In the genomic region with DNA sequence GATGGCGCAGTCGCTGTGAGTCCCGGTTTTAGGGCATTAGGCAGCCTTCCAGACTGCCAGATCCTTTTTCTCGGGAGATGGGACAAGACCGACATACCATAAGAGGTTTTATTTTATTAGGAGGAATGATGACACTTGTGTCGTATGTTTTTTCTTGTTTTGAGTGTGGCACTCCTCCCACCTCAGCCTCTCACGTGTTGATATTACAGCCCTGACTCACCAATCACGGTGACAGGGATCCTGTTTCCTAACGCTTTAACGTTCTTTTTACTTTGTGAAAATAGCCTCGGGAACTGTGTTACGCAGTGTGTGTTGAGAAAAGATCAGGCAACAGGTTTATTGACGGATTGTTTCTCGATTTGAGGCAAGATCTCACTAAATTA, we compare ENCODE assay signal across 8 mouse cellular contexts. TPM values are rescaled to one million over a fixed set of nuclear protein-coding genes. Genes with fewer than 3 reads are reported as not detected.
DNase-seq lines count a peak whose midpoint lies in the region; ATAC-seq and TF ChIP-seq lines count a peak whose summit lies in the region.

No protein-coding gene starts in this region.

- no peaks in the 10 kb centered on the region for H3K27me3 ChIP-seq in hindbrain, embryonic 16.5 days (replicated peaks; ENCODE audit: control insufficient read depth, insufficient read depth, low read length)
- no peaks in the 10 kb centered on the region for H3K27me3 ChIP-seq in lung, postnatal 0 days (replicated peaks; ENCODE audit: insufficient read depth, low read length)
- H3K27me3 ChIP-seq in splenic B cell, adult 2 months (ENCODE audit: control insufficient read depth, insufficient read depth, low read length, poor library complexity, severe bottlenecking), result no peaks in the 10 kb centered on the region

- peak overlapping the region; percentile 82 for H3K4me3 ChIP-seq in embryonic fibroblast, embryonic 13.5 days (ENCODE audit: insufficient read depth, low read length)
- H3K4me3 ChIP-seq in hindbrain, embryonic 16.5 days (ENCODE audit: low read length), result peak overlapping the region; percentile 99
- peak overlapping the region; percentile 98 for H3K4me3 ChIP-seq in lung, postnatal 0 days (ENCODE audit: low read depth, low read length)

- H3K4me1 ChIP-seq in embryonic fibroblast, embryonic 13.5 days (ENCODE audit: control insufficient read depth, insufficient read depth, low read length), result peaks cover 14% of the 10 kb centered on the region
- peaks cover 16% of the 10 kb centered on the region for H3K4me1 ChIP-seq in hindbrain, embryonic 16.5 days (ENCODE audit: control insufficient read depth, insufficient read depth, low read depth, low read length)
- H3K4me1 ChIP-seq in lung, postnatal 0 days (ENCODE audit: insufficient read depth, low read depth, low read length), result peaks cover 6% of the 10 kb centered on the region; the same call in 1 of the 2 replicates

- no peak for TF ChIP-seq POLR2A in embryonic fibroblast, embryonic 13.5 days (IDR thresholded peaks at IDR 0.05; ENCODE audit: low read depth, low read length)

- H3K27ac ChIP-seq in embryonic fibroblast, embryonic 13.5 days (ENCODE audit: insufficient read depth, low read length), result peak overlapping the region; percentile 11; the same call in 1 of the 2 replicates
- H3K27ac ChIP-seq in hindbrain, embryonic 16.5 days (ENCODE audit: low read depth, low read length), result peak overlapping the region; percentile 88
- peak overlapping the region; percentile 95 for H3K27ac ChIP-seq in lung, postnatal 0 days (ENCODE audit: low read length)

- H3K9ac ChIP-seq in hindbrain, embryonic 16.5 days (ENCODE audit: low read depth, low read length), result peak overlapping the region; percentile 94
- peak overlapping the region; percentile 94 for H3K9ac ChIP-seq in lung, postnatal 0 days (replicated peaks; ENCODE audit: low read depth)

- peak; percentile 38 for DNase-seq in layer of hippocampus, adult 9-11 months
- DNase-seq in layer of hippocampus, postnatal 10 days (ENCODE audit: low spot score in 2 of 2), result no peak
- DNase-seq in R1 (ENCODE audit: low read depth, low spot score), result peak; percentile 49
- DNase-seq in lung, postnatal 0 days (ENCODE audit: low spot score), result peak; percentile 88
- peak; percentile 48 for DNase-seq in splenic B cell, adult 2 months (ENCODE audit: low read depth, low spot score)
- DNase-seq in layer of hippocampus, postnatal 14 days (ENCODE audit: low spot score in 2 of 2), result no peak

- no peak for TF ChIP-seq CTCF in embryonic fibroblast, embryonic 13.5 days (IDR thresholded peaks at IDR 0.05; ENCODE audit: borderline replicate concordance, insufficient read depth, low read length)
- TF ChIP-seq CTCF in lung, postnatal 0 days (IDR thresholded peaks at IDR 0.05), result no peak

- peak overlapping the region; percentile 87 for H3K4me2 ChIP-seq in hindbrain, embryonic 16.5 days (ENCODE audit: low read length)
- peak overlapping the region; percentile 68 for H3K4me2 ChIP-seq in lung, postnatal 0 days (replicated peaks; ENCODE audit: low read depth, low read length)

- H3K9me3 ChIP-seq in hindbrain, embryonic 16.5 days (ENCODE audit: control insufficient read depth, low read length), result no peaks in the 10 kb centered on the region
- no peaks in the 10 kb centered on the region for H3K9me3 ChIP-seq in lung, postnatal 0 days (ENCODE audit: low read length)

- H3K36me3 ChIP-seq in hindbrain, embryonic 16.5 days (ENCODE audit: control insufficient read depth, insufficient read depth, low read length), result peaks cover 18% of the 10 kb centered on the region
- peaks cover 23% of the 10 kb centered on the region for H3K36me3 ChIP-seq in lung, postnatal 0 days (ENCODE audit: insufficient read depth, low read length)
- H3K36me3 ChIP-seq in splenic B cell, adult 2 months (ENCODE audit: control insufficient read depth, insufficient read depth, low read length, poor library complexity, severe bottlenecking), result peaks cover 16% of the 10 kb centered on the region

- 6% methylated on average over 14 of the region's 14 CpGs for WGBS in hindbrain, embryonic 16.5 days
- 6% methylated on average over 14 of the region's 14 CpGs for WGBS in lung, postnatal 0 days

- no peak for TF ChIP-seq EP300 in lung, postnatal 0 days (IDR thresholded peaks at IDR 0.05)

- ATAC-seq in hindbrain, embryonic 16.5 days, result no peak
- ATAC-seq in lung, postnatal 0 days, result peak; percentile 46

RNA-seq across cellular contexts. Expression of gene Zbtb11, which starts 1.2 kb away (rescaled TPM):
- 10 to 100 TPM; 30.3 to 32.1 TPM for total RNA-seq in layer of hippocampus, postnatal 10 days (2021)
- polyA plus RNA-seq in embryonic fibroblast, embryonic 13.5 days (2011; ENCODE audit: insufficient read length, low read depth, missing spikeins), result 15.5 and 15.9 TPM in 2 replicates
- polyA plus RNA-seq in hindbrain, embryonic 16.5 days (2015; fragmentation: Nextera tagmentation; extraction: Ambion mirVana), result 21.0 and 23.0 TPM in 2 replicates
- 8.4 and 9.3 TPM in 2 replicates for polyA plus RNA-seq in lung, postnatal 0 days (2015; fragmentation: Nextera tagmentation; extraction: Ambion mirVana)
- total RNA-seq in layer of hippocampus, postnatal 14 days (2021), result 10 to 100 TPM; 37.4 to 37.9 TPM

RNA-seq across cellular contexts. Expression of gene Rpl24, which starts 8.8 kb away (rescaled TPM):
- total RNA-seq in layer of hippocampus, postnatal 10 days (2021), result 100 to 1,000 TPM; 450 to 460 TPM
- polyA plus RNA-seq in embryonic fibroblast, embryonic 13.5 days (2011; ENCODE audit: insufficient read length, low read depth, missing spikeins), result 978 and 1,034 TPM in 2 replicates
- 404 and 411 TPM in 2 replicates for polyA plus RNA-seq in hindbrain, embryonic 16.5 days (2015; fragmentation: Nextera tagmentation; extraction: Ambion mirVana)
- polyA plus RNA-seq in lung, postnatal 0 days (2015; fragmentation: Nextera tagmentation; extraction: Ambion mirVana), result 641 and 650 TPM in 2 replicates
- total RNA-seq in layer of hippocampus, postnatal 14 days (2021), result 100 to 1,000 TPM; 389 to 404 TPM

RNA-seq across cellular contexts. Expression of gene Cep97, which starts 40.2 kb away (rescaled TPM):
- 10 to 100 TPM in 1 of 2 experiments, 1 to 10 TPM in 1; 9.8 to 11.5 TPM for total RNA-seq in layer of hippocampus, postnatal 10 days (2021)
- polyA plus RNA-seq in embryonic fibroblast, embryonic 13.5 days (2011; ENCODE audit: insufficient read length, low read depth, missing spikeins), result 4.3 and 6.7 TPM in 2 replicates
- polyA plus RNA-seq in hindbrain, embryonic 16.5 days (2015; fragmentation: Nextera tagmentation; extraction: Ambion mirVana), result 9.5 and 11.6 TPM in 2 replicates
- polyA plus RNA-seq in lung, postnatal 0 days (2015; fragmentation: Nextera tagmentation; extraction: Ambion mirVana), result 3.8 and 4.0 TPM in 2 replicates
- 10 to 100 TPM; 11.5 to 14.1 TPM for total RNA-seq in layer of hippocampus, postnatal 14 days (2021)

RNA-seq across cellular contexts. Expression of gene Pcnp, which starts 54.6 kb away (rescaled TPM):
- total RNA-seq in layer of hippocampus, postnatal 10 days (2021), result 100 to 1,000 TPM; 122 to 132 TPM
- polyA plus RNA-seq in embryonic fibroblast, embryonic 13.5 days (2011; ENCODE audit: insufficient read length, low read depth, missing spikeins), result 179 and 181 TPM in 2 replicates
- 190 and 191 TPM in 2 replicates for polyA plus RNA-seq in hindbrain, embryonic 16.5 days (2015; fragmentation: Nextera tagmentation; extraction: Ambion mirVana)
- polyA plus RNA-seq in lung, postnatal 0 days (2015; fragmentation: Nextera tagmentation; extraction: Ambion mirVana), result 166 and 175 TPM in 2 replicates
- total RNA-seq in layer of hippocampus, postnatal 14 days (2021), result 100 to 1,000 TPM; 129 to 135 TPM

Comparison
In these comparisons a context has a peak if more than half of its experiments do, and no peak if none do; other contexts are left out.
1. DNase-seq: peak in layer of hippocampus, adult 9-11 months (single experiment), R1 (single experiment), lung, postnatal 0 days (single experiment) and splenic B cell, adult 2 months (single experiment); none in layer of hippocampus, postnatal 10 days (0 of 2) and layer of hippocampus, postnatal 14 days (0 of 2).
2. H3K27ac ChIP-seq: peak in every context shown above with its lines; median percentile 95 in lung, postnatal 0 days; 88 in hindbrain, embryonic 16.5 days; 11 in embryonic fibroblast, embryonic 13.5 days.
3. Peak in every context shown above with its lines, with median percentiles within 50 percentile points of each other: H3K4me3 ChIP-seq.